Mouse (Mus musculus): ENCODE results near the gene Lmbr1l.
"Not testable (repeated sequence)": the region's sequence is repeated elsewhere in the genome, so short reads cannot be mapped to it uniquely, and the experiment has no call there.

Lmbr1l gene

GRCm38 (mm10) chr15:98934217-98934839, 16.3 kb upstream of the Lmbr1l start, which contains the start of gene Tuba1b:
Gene Tuba1b (minus strand): TSS chr15:98934565.
- DNase-seq (ENCODE audit: low read depth), result peak; percentile 92

GRCm38 (mm10) chr15:98933833-98934216, 15.8 kb upstream of the Lmbr1l start:
- peak; percentile 98 for DNase-seq (ENCODE audit: low read depth)

- not testable (repeated sequence) for DNase-seq (ENCODE audit: low read depth)
Measured at GRCm38 (mm10) chr15:98933004-98933671, 15.1 kb upstream of the Lmbr1l start.

- DNase-seq (ENCODE audit: low read depth), result no peak
Measured at GRCm38 (mm10) chr15:98930998-98931397, 13.0 kb upstream of the Lmbr1l start.

- DNase-seq (ENCODE audit: low read depth), result no peak
Measured at GRCm38 (mm10) chr15:98930017-98930734, 12.1 kb upstream of the Lmbr1l start.

GRCm38 (mm10) chr15:98928598-98929240, 10.7 kb upstream of the Lmbr1l start:
- DNase-seq (ENCODE audit: low read depth), result peak; percentile 73

- peak; percentile 83 for DNase-seq (ENCODE audit: low read depth)
Measured at GRCm38 (mm10) chr15:98927566-98927965, 9.5 kb upstream of the Lmbr1l start.

GRCm38 (mm10) chr15:98924682-98925081, 6.7 kb upstream of the Lmbr1l start:
- no peak for DNase-seq (ENCODE audit: low read depth)

- DNase-seq (ENCODE audit: low read depth), result no peak
Measured at GRCm38 (mm10) chr15:98923031-98923537, 5.1 kb upstream of the Lmbr1l start.

- DNase-seq (ENCODE audit: low read depth), result no peak
Measured at GRCm38 (mm10) chr15:98922581-98922980, 4.5 kb upstream of the Lmbr1l start.

- no peak for DNase-seq (ENCODE audit: low read depth)
Measured at GRCm38 (mm10) chr15:98921510-98921909, 3.5 kb upstream of the Lmbr1l start.

GRCm38 (mm10) chr15:98918499-98918895, 466 bp upstream of the Lmbr1l start:
- DNase-seq (ENCODE audit: low read depth), result not testable (repeated sequence)

- peak; percentile 66 for DNase-seq (ENCODE audit: low read depth)
Measured at GRCm38 (mm10) chr15:98917091-98917490, 940 bp downstream of the Lmbr1l start.

GRCm38 (mm10) chr15:98916016-98916415, 2.0 kb downstream of the Lmbr1l start:
- no peak for DNase-seq (ENCODE audit: low read depth)

- no peak for DNase-seq (ENCODE audit: low read depth)
Measured at GRCm38 (mm10) chr15:98914903-98915302, 3.1 kb downstream of the Lmbr1l start.

- DNase-seq (ENCODE audit: low read depth), result peak; percentile 73
Measured at GRCm38 (mm10) chr15:98904692-98905091, 13.3 kb downstream of the Lmbr1l start.

GRCm38 (mm10) chr15:98902600-98902999, 15.4 kb downstream of the Lmbr1l start:
- no peak for DNase-seq (ENCODE audit: low read depth)

- no peak for DNase-seq (ENCODE audit: low read depth)
Measured at GRCm38 (mm10) chr15:98901530-98901929, 16.5 kb downstream of the Lmbr1l start.

- DNase-seq (ENCODE audit: low read depth), result no peak
Measured at GRCm38 (mm10) chr15:98897928-98898800, 19.9 kb downstream of the Lmbr1l start, which contains the start of gene Dhh. Gene Dhh (minus strand): TSS chr15:98898540.

- no peak for DNase-seq (ENCODE audit: low read depth)
Measured at GRCm38 (mm10) chr15:98897495-98897894, 20.5 kb downstream of the Lmbr1l start.

Data from induced T-regulatory cell, adult 2 months (primary cell).